Mouse (Mus musculus): ENCODE data around the gene Itgb8.

Itgb8 gene

DNA sequence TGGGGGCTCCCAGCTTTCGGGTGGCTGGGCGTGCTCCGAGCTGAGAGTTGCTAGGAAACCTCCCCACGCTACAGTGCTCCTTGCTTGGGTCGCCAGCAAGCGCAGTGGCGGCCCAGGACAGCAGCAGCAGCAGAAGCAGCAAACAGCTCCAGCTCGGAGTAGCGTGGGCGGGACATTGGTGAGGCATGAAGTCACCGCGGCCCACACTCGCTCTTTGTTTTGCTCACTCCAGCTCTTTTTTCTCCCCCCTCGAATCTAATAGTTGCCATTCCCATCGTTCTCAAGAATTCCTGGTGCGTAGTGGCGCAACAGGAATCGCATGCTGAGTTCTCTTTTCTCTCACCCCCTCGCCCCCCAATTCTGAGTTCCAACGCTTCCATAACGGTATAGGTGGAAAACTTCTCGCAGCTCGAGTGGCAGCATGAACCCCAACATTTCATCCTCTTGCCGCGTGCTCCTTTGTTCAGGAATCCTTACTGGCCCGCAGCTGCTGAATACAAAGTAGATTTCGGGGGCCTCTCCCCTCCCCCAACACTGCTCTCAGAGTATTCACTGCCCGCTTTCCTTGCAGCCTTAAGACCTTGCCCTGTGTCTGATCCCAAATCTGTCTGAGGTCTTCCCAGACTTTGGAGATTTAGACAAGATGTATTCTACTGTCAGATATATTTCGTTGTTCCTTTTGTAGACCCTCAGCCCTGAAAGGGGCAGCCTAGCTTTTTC, at the start of gene Itgb8:
TSS of gene Itgb8 (minus strand) at position 107 of the 720 bp plus-strand sequence.
- DNase-seq = peak; percentile 37

DNA sequence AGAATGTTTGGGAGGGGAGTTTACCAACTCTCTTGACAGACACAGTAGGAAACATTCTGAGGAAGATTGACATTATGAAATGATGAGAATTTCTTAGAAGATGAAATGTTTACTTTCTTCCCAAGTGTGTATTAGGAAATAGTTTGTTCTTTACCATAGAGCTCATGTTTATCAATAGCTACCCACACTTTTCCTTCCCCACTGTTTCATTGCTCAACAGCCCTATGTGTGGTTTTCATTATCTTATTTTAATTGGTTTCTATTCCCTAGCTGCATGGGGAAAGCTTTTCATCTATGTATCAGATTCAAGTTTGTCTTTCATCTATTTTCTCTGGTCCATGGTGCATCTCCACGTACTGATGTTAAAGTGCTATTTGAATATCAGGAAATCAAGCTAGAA, 37.7 kb upstream of the Itgb8 start:
- no peak for DNase-seq

DNA sequence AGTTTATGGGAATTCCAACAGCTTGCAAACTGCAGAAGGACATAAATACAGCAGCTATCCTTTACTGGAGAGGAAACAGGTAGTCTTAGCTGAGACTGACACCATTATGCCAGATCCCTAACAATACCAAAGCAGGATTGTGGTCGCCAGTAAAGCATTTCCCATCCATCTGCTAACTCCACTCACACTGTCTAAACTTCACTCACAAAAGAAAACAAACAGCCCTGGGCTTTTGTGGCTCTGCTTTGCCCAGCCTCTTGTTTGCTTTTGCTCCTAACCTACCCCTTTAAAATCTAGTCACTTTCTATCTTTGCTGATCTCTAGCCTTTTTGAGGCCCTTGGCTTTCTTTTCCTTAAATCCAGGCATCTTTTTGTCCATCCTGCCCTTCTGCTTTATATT, 35.0 kb upstream of the Itgb8 start:
- DNase-seq = no peak

- DNase-seq = no peak
Measured at GRCm38 (mm10) chr12:119271964-119272363, 33.4 kb upstream of the Itgb8 start.

GRCm38 (mm10) chr12:119270036-119270435, 31.4 kb upstream of the Itgb8 start:
- DNase-seq = no peak

DNA sequence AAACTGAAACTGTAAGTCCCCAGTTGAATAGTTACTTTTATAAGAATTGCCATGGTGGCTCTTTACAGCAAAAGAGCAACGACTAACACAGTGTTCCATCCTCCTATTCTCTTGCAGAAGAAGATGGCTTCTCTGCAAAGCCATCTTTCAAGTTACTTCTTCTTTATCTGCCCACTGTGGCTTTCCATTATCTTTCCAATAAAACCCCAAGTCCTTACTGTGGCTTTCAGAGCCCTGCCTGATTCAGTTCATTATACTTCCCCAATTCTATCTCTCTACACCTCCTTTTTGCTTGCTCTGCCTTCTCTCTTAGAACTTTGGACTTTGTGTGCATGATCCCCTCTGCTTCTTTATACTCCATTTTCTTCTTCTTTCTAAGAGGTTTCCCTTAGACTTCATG, 30.1 kb upstream of the Itgb8 start:
- no peak for DNase-seq

GRCm38 (mm10) chr12:119264506-119264905, 25.9 kb upstream of the Itgb8 start:
- no peak for DNase-seq

DNA sequence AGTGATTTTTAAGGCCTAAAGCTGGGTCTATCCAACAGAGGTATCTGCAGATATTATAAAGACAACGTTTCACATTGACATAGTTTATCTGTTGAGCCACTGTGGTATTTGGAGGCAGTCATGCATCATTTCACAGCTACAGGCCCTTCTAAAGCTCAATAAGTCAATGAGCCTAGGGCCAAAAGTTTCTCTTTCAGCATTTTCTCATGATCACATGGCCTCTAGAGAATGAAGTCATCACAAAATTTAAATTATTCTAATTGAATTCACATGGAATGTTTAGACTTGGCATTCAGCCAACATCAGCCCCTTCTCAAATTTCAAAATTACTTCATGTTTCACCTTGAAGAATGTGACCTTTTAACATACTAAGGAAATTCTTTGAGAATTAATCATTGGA, 10.0 kb upstream of the Itgb8 start:
- DNase-seq = no peak

DNA sequence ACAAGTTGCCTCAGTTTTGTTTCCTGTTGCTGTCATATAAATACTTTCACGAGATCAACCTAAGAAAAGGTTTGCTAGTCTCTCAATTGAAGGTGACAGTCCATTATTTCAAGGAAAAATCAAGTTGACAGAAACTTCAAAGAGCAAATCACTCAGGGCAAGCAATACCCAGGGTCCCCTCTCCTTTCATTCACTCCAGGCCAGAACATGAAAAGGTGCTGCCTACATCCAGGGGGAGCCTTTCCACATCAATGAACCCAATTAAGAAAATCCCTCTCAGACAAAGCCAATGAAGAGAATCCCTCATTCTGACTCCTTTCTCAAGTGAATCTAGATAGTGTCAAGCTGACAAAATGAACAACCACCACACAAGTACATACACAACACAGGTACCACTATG, 2.5 kb upstream of the Itgb8 start:
- DNase-seq = no peak

GRCm38 (mm10) chr12:119237921-119238695, 494 bp downstream of the Itgb8 start:
- peak; percentile 82 for DNase-seq

DNA sequence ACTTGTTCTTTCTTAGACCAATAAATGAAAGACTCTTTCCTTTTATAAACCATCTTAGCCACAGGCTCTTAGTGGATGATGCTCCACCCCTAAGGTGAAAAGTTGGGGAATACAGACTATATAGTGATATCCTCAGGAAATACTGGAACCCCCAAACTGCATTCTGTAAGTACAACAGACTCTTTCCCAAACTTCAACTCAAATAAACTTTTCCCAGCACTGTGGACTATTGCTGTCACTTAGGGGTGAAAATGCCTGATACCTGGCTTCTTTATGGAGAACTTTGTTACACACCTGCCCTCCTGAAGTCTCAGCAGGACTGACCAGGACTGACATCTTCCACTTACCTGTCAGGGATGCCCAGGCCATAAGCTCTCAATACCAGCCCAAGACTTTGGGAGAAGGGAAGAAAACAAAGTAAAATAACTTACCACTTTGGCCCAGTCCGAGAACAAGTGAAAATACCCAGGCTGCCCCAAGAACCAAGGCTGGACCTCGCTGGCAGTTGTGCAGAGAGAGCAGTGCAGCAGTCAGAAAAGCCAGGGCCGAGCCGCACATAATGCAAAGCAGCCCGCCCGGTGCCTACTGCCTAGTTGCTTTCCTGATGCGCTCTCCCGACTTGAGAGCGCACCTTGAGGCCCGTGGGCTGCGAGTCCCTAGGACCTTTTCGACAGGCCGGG, 1.2 kb downstream of the Itgb8 start:
- DNase-seq = peak; percentile 5

DNA sequence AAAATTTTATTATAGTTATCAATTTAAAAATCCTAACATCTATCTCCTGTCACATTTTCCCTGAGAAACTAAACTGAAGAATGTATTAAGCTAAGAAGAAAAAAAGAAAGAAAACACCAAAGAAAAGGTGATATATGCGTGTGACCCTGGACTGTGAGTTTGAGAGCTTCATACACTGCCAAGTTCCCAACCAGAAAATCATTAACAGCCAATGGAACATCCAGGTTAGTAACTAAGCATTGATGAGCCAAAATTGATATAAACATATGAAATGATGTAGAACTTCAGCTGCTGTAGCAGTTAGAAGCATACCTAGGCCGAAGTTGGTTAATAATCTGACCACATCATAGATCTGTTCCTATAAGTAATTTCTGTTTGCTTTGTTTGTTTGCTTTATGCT, 6.8 kb downstream of the Itgb8 start:
- DNase-seq = no peak

GRCm38 (mm10) chr12:119230444-119230843, 8.2 kb downstream of the Itgb8 start:
- no peak for DNase-seq

GRCm38 (mm10) chr12:119229601-119230000, 9.0 kb downstream of the Itgb8 start:
- no peak for DNase-seq

DNA sequence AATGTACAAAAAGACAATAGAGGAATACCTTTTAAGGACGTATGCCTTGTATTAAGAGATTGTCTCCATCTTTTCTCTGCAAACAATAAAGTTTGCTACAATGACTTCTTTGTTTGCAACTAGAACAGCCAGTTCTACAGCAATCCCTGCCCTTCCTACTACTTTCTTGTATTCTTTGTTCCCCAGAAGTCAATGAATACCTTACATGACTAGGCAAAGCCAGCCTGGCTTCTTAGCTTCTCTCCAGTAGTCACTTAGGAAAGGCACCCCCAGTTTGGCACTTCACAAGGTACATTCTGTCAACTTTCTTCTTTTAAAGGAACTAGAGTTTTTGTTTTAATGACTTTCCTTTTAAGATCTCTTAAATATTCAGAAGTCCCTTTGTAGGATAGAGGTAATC, 10.7 kb downstream of the Itgb8 start:
- DNase-seq = no peak

GRCm38 (mm10) chr12:119224699-119225098, 13.9 kb downstream of the Itgb8 start:
- no peak for DNase-seq

GRCm38 (mm10) chr12:119219409-119219808, 19.2 kb downstream of the Itgb8 start:
- no peak for DNase-seq

DNA sequence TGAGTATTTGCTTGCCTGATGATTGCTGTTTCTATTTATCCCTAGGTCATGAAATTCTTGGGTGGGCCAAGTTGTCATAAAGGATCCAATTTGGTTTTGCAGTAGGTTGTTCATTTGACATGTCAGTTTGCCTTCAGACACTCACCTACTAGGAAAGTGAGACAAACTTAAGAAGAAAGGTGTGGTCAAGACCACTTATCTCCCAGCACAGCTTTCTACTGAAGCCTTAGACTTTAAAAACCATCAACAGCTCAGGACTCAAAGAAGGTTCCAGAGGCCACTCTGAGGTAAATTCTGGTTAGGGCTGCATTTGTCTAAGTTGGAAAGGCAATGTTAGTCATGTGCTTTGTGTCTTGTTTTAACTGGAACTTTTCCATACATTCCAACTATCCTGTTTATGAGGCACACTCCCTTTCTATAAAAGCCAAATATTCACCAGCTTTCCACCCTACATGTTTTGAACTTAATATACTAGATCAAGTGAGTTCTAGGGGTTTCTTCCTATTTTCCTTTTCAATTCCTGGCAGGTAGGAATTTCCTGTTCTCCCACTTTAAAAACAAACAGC, 20.8 kb downstream of the Itgb8 start:
- DNase-seq = no peak

DNA sequence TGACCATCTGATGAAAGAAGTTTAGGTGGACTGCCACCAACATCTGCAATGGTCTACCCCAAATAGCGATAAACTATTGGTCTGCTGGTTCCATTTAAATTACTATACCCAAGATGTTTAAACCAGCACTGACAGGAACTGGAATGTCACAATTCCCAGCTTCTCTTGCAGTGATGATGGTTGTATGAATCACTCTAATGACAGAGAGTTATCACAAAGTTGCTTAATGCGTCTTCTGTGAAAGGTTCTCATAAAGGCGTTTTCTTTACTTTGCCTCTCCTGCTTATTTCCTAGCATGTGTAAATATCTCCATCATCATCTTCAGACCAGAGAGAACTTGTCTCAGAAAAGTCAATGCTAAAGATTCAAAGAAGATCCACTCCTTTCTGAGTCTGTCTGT, 23.4 kb downstream of the Itgb8 start:
- no peak for DNase-seq

GRCm38 (mm10) chr12:119211533-119211932, 27.1 kb downstream of the Itgb8 start:
- DNase-seq = no peak

DNA sequence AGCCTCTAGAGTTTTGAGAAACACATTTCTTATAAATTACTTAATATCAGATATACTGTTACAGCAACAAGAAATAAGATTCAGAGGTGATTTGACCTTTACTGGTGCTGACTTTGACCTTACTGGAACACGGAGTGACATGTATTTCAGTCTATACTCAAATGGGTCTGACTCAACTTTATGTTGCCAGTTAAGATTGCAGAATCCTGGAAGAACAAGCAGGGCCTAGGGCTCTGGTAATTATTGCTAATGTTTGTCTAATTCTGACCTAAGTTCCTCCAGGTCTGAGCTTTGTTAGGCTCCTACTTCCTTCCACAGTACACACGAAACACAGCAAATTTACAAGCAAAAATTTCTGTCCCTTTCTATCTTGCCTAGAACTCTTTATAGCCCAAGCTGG, 28.0 kb downstream of the Itgb8 start:
- no peak for DNase-seq

- DNase-seq = no peak
Measured at GRCm38 (mm10) chr12:119210073-119210425, 28.6 kb downstream of the Itgb8 start.

- peak; percentile 41 for DNase-seq
Measured at GRCm38 (mm10) chr12:119209384-119210072, 29.1 kb downstream of the Itgb8 start.

Measured in right cerebral cortex, postnatal 25 days (tissue).